In the genomic region with DNA sequence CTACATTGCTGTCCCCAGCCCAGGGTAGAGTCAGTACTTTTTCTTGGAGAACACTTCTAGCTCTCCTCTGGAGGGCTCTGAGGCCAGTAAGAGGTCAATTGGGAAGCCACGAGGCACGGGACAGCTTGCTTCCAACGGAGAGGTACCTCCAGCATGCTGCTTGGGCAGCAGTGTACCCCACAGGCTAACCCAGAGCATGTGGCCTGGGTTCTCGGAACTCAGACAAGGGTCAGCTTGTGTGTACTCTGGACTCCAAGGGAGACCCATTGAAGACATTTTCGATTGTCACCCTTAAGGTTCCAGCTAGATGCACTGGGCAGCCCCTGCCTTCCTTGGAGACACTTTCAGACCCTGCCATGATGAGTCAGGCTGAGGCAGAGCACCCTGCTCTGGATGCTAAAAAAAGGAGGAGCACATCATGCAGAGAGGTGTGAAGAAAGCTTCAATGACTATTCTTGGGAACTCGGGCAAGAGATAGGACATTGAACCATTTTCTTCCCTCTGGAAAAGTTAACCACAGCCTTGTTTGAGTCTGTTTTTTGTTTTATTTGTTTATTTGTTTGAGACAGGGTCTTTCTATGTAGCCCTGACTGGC, we compare ENCODE assay signal across 14 mouse cellular contexts. TPM values are rescaled to one million over a fixed set of nuclear protein-coding genes. Genes with fewer than 3 reads are reported as not detected.
DNase-seq lines count a peak whose midpoint lies in the region; ATAC-seq and TF ChIP-seq lines count a peak whose summit lies in the region.
"Had no signal": no experiment of that assay in that cellular context is flagged by ENCODE, and none has a peak within 500 bp of the region (broad histone marks: within the 10 kb centered on the region; RNA-seq: fewer than 3 reads in every experiment).

No protein-coding gene starts in this region.

- no peak overlapping the region for H3K27ac ChIP-seq in intestine, postnatal 0 days (ENCODE audit: low read depth, low read length)
- no peak overlapping the region for H3K27ac ChIP-seq in intestine, embryonic 16.5 days (ENCODE audit: low read length)
- H3K27ac ChIP-seq in heart, embryonic 12.5 days (ENCODE audit: poor library complexity, severe bottlenecking) = no peak overlapping the region
- no peak overlapping the region for H3K27ac ChIP-seq in stomach, postnatal 0 days (replicated peaks)
- H3K27ac ChIP-seq: embryonic facial prominence, embryonic 12.5 days; hindbrain, embryonic 15.5 days; neural tube, embryonic 12.5 days had no signal

- H3K4me3 ChIP-seq in intestine, postnatal 0 days (ENCODE audit: low read depth, low read length) = no peak overlapping the region
- H3K4me3 ChIP-seq in intestine, embryonic 16.5 days (ENCODE audit: low read length) = no peak overlapping the region
- H3K4me3 ChIP-seq in heart, embryonic 12.5 days = no peak overlapping the region
- H3K4me3 ChIP-seq in stomach, postnatal 0 days (ENCODE audit: low read depth, low read length) = no peak overlapping the region
- H3K4me3 ChIP-seq: embryonic facial prominence, embryonic 12.5 days; hindbrain, embryonic 15.5 days; neural tube, embryonic 12.5 days had no signal

- H3K36me3 ChIP-seq in intestine, postnatal 0 days (ENCODE audit: control insufficient read depth, insufficient read depth) = no peaks in the 10 kb centered on the region; the same call in 1 of the 2 replicates
- H3K36me3 ChIP-seq in intestine, embryonic 16.5 days (ENCODE audit: control insufficient read depth, insufficient read depth, low read length) = no peaks in the 10 kb centered on the region
- H3K36me3 ChIP-seq in heart, embryonic 12.5 days = peaks cover 14% of the 10 kb centered on the region
- H3K36me3 ChIP-seq in stomach, postnatal 0 days (ENCODE audit: control insufficient read depth, insufficient read depth, low read length) = peaks cover 3% of the 10 kb centered on the region; the same call in 1 of the 2 replicates
- H3K36me3 ChIP-seq: embryonic facial prominence, embryonic 12.5 days; G1E; hindbrain, embryonic 15.5 days; neural tube, embryonic 12.5 days had no signal

- H3K9me3 ChIP-seq in intestine, postnatal 0 days (ENCODE audit: control insufficient read depth) = no peaks in the 10 kb centered on the region
- H3K9me3 ChIP-seq in intestine, embryonic 16.5 days (ENCODE audit: control insufficient read depth, low read length) = no peaks in the 10 kb centered on the region
- no peaks in the 10 kb centered on the region for H3K9me3 ChIP-seq in heart, embryonic 12.5 days (replicated peaks)
- H3K9me3 ChIP-seq in stomach, postnatal 0 days (ENCODE audit: control insufficient read depth, low read length) = no peaks in the 10 kb centered on the region
- H3K9me3 ChIP-seq: embryonic facial prominence, embryonic 12.5 days; hindbrain, embryonic 15.5 days; neural tube, embryonic 12.5 days had no signal

- ATAC-seq in intestine, postnatal 0 days = no peak
- ATAC-seq in intestine, embryonic 16.5 days = no peak
- no peak for ATAC-seq in heart, embryonic 12.5 days (ENCODE audit: insufficient number of reproducible peaks, low FRiP score)
- no peak for ATAC-seq in stomach, postnatal 0 days (ENCODE audit: low FRiP score, low TSS enrichment)
- ATAC-seq: forebrain, postnatal 0 days had no signal

- peak overlapping the region; percentile 98; the same call in 1 of the 2 replicates for H3K4me2 ChIP-seq in intestine, postnatal 0 days (replicated peaks; ENCODE audit: low read depth)
- no peak overlapping the region for H3K4me2 ChIP-seq in intestine, embryonic 16.5 days (ENCODE audit: low read depth, low read length)
- H3K4me2 ChIP-seq in heart, embryonic 12.5 days = peak overlapping the region; percentile 96
- H3K4me2 ChIP-seq in stomach, postnatal 0 days (replicated peaks; ENCODE audit: low read depth) = no peak overlapping the region; the same call in 1 of the 2 replicates
- H3K4me2 ChIP-seq: embryonic facial prominence, embryonic 12.5 days; hindbrain, embryonic 15.5 days; neural tube, embryonic 12.5 days had no signal

- 60% methylated on average over 6 of the region's 6 CpGs for WGBS in intestine, postnatal 0 days
- 57% methylated on average over 6 of the region's 6 CpGs for WGBS in intestine, embryonic 16.5 days
- WGBS in heart, embryonic 12.5 days = 48% methylated on average over 6 of the region's 6 CpGs
- WGBS in stomach, postnatal 0 days = 53% methylated on average over 6 of the region's 6 CpGs

- no peaks in the 10 kb centered on the region; the same call in 1 of the 2 replicates for H3K4me1 ChIP-seq in intestine, postnatal 0 days (replicated peaks; ENCODE audit: control insufficient read depth, insufficient read depth, low read length)
- peaks cover 12% of the 10 kb centered on the region for H3K4me1 ChIP-seq in intestine, embryonic 16.5 days (ENCODE audit: control insufficient read depth, insufficient read depth, low read length)
- H3K4me1 ChIP-seq in heart, embryonic 12.5 days (replicated peaks) = peaks cover 39% of the 10 kb centered on the region
- no peaks in the 10 kb centered on the region; the same call in 1 of the 2 replicates for H3K4me1 ChIP-seq in stomach, postnatal 0 days (replicated peaks; ENCODE audit: control insufficient read depth, insufficient read depth)

- TF ChIP-seq CTCF in intestine, postnatal 0 days (IDR thresholded peaks at IDR 0.05; ENCODE audit: low read depth) = no peak
- no peak for TF ChIP-seq CTCF in stomach, postnatal 0 days (IDR thresholded peaks at IDR 0.05; ENCODE audit: low read depth)

- TF ChIP-seq EP300 in stomach, postnatal 0 days (optimal IDR thresholded peaks at IDR 0.05) = no peak

- peaks cover 22% of the 10 kb centered on the region for H3K27me3 ChIP-seq in intestine, postnatal 0 days (replicated peaks; ENCODE audit: control insufficient read depth, insufficient read depth, low read length)
- peaks cover 32% of the 10 kb centered on the region for H3K27me3 ChIP-seq in intestine, embryonic 16.5 days (replicated peaks; ENCODE audit: control insufficient read depth, insufficient read depth, low read length)
- H3K27me3 ChIP-seq in heart, embryonic 12.5 days (replicated peaks) = peaks cover 6% of the 10 kb centered on the region
- no peaks in the 10 kb centered on the region for H3K27me3 ChIP-seq in stomach, postnatal 0 days (ENCODE audit: control insufficient read depth, insufficient read depth, low read length)

- peak; percentile 13 to 14 for DNase-seq in right cerebral cortex, adult 2 months (ENCODE audit: low spot score in 2 of 2)
- no peak for DNase-seq in right cerebral cortex, postnatal 36 days (ENCODE audit: low spot score in 2 of 2)
- no peak for DNase-seq in stomach, postnatal 0 days (ENCODE audit: low spot score)
- DNase-seq in gastrocnemius, postnatal 25 days = no peak
- no peak for DNase-seq in kidney, postnatal 10 days
- DNase-seq: cerebellum, adult 8-10 months; forebrain, postnatal 0 days had no signal

- H3K9ac ChIP-seq in intestine, postnatal 0 days (ENCODE audit: low read depth, low read length) = no peak overlapping the region
- H3K9ac ChIP-seq in intestine, embryonic 16.5 days (ENCODE audit: low read depth, low read length) = no peak overlapping the region
- no peak overlapping the region for H3K9ac ChIP-seq in heart, embryonic 12.5 days
- H3K9ac ChIP-seq in stomach, postnatal 0 days (ENCODE audit: low read length) = 0 out of 2 replicates have a peak overlapping the region, but pooled peaks have one; percentile 4
- H3K9ac ChIP-seq: embryonic facial prominence, embryonic 12.5 days; forebrain, postnatal 0 days; hindbrain, embryonic 15.5 days; neural tube, embryonic 12.5 days had no signal

RNA-seq across cellular contexts. Expression of gene Klf2, which starts 4.4 kb away (rescaled TPM):
- 8.9 and 11.1 TPM in 2 replicates for polyA plus RNA-seq in intestine, postnatal 0 days (2015; fragmentation: Nextera tagmentation; extraction: Ambion mirVana)
- polyA plus RNA-seq in intestine, embryonic 16.5 days (2015; fragmentation: Nextera tagmentation; extraction: Ambion mirVana) = 3.6 and 5.1 TPM in 2 replicates
- polyA plus RNA-seq in heart, embryonic 12.5 days (2016; fragmentation: Nextera tagmentation; extraction: Ambion mirVana) = 28.1 and 31.6 TPM in 2 replicates
- polyA plus RNA-seq in stomach, postnatal 0 days (2015; fragmentation: Nextera tagmentation; extraction: Ambion mirVana) = 9.5 and 11.1 TPM in 2 replicates
- 10 to 100 TPM; 16.1 to 17.4 TPM for total RNA-seq in gastrocnemius, postnatal 25 days (2021)

RNA-seq across cellular contexts. Expression of gene Gm10282, which starts 18.2 kb away (rescaled TPM):
- 6.8 and 7.8 TPM in 2 replicates for polyA plus RNA-seq in intestine, postnatal 0 days (2015; fragmentation: Nextera tagmentation; extraction: Ambion mirVana)
- polyA plus RNA-seq in intestine, embryonic 16.5 days (2015; fragmentation: Nextera tagmentation; extraction: Ambion mirVana) = 14.3 and 18.9 TPM in 2 replicates
- 17.1 and 19.9 TPM in 2 replicates for polyA plus RNA-seq in heart, embryonic 12.5 days (2016; fragmentation: Nextera tagmentation; extraction: Ambion mirVana)
- 9.6 and 9.9 TPM in 2 replicates for polyA plus RNA-seq in stomach, postnatal 0 days (2015; fragmentation: Nextera tagmentation; extraction: Ambion mirVana)
- total RNA-seq in gastrocnemius, postnatal 25 days (2021) = 1 to 10 TPM; 2.0 to 3.7 TPM

Comparison
In these comparisons a context has a peak if more than half of its experiments do, and no peak if none do; other contexts are left out.
1. H3K4me2 ChIP-seq: peak in intestine, postnatal 0 days (single experiment) and heart, embryonic 12.5 days (single experiment); none in intestine, embryonic 16.5 days (single experiment) and stomach, postnatal 0 days (single experiment).
2. DNase-seq: peak in right cerebral cortex, adult 2 months (2 of 2); none in right cerebral cortex, postnatal 36 days (0 of 2), stomach, postnatal 0 days (single experiment), gastrocnemius, postnatal 25 days (single experiment) and kidney, postnatal 10 days (single experiment).